Mouse (Mus musculus): Measurements from ENCODE around the gene Nxpe2.
"Not testable (repeated sequence)": the region's sequence is repeated elsewhere in the genome, so short reads cannot be mapped to it uniquely, and the experiment has no call there.

DNA sequence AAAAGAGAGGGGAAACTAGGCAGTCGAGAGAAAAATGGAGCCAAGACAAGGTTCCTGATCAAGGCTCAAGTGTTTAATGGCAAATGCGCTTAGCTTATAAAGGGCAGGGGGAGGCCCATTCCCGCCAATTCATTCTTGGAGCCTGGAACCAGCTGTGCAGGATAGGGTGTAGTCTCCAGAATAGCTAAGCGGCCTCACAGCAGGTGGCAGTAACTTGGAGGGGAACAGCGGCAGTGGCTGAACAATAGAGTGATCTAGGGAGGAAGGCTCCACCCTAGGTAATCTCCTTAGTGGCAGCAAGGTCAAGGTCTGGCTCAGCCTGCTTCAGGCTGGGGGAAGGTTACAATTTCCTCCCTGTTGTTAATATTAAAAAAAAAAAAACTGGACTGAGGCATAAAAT lies 49.7 kb downstream of the Nxpe2 start:
- TF ChIP-seq POLR2A (IDR thresholded peaks at IDR 0.05; ENCODE audit: control insufficient read depth, low read depth, low read length); CTCF (IDR thresholded peaks at IDR 0.05; ENCODE audit: control insufficient read depth, insufficient read depth, insufficient replicate concordance, low read depth, low read length): not testable (repeated sequence)

Measured in testis, adult 2 months (tissue).